Comparison of ENCODE assay signal across 20 mouse cellular contexts in genomic region chr5:28046966-28047365, GRCm38 (mm10).
"Had no signal": no experiment of that assay in that cellular context is flagged by ENCODE, and none has a peak within 500 bp of the region (broad histone marks: within the 10 kb centered on the region; RNA-seq: fewer than 3 reads in every experiment).

No protein-coding gene starts in this region.

- H3K9me3 ChIP-seq: intestine, embryonic 15.5 days; liver, embryonic 13.5 days; midbrain, embryonic 15.5 days; neural tube, embryonic 15.5 days had no signal

- H3K4me2 ChIP-seq: intestine, embryonic 15.5 days; kidney, embryonic 15.5 days; liver, embryonic 13.5 days; lung, embryonic 14.5 days; midbrain, embryonic 12.5 days; midbrain, embryonic 15.5 days; neural tube, embryonic 12.5 days; neural tube, embryonic 15.5 days had no signal

- H3K4me1 ChIP-seq: kidney, embryonic 15.5 days; midbrain, embryonic 12.5 days; midbrain, embryonic 15.5 days; neural tube, embryonic 12.5 days; neural tube, embryonic 15.5 days had no signal

- ATAC-seq: intestine, embryonic 15.5 days; lung, postnatal 0 days; midbrain, embryonic 15.5 days had no signal

- H3K4me3 ChIP-seq: intestine, embryonic 15.5 days; kidney, embryonic 15.5 days; left cerebral cortex, adult 2 months; liver, embryonic 13.5 days; midbrain, embryonic 12.5 days; midbrain, embryonic 15.5 days; neural tube, embryonic 12.5 days; neural tube, embryonic 15.5 days had no signal

- DNase-seq: kidney, adult 2 months; kidney, postnatal 10 days; kidney, postnatal 36 days; layer of hippocampus, postnatal 36 days; liver, embryonic 13.5 days; lung, embryonic 14.5 days; right cerebral cortex, adult 18-20 months; right cerebral cortex, postnatal 14 days; right cerebral cortex, postnatal 4 days; thymus, adult 18-20 months; thymus, postnatal 36 days had no signal

- H3K27me3 ChIP-seq: intestine, embryonic 15.5 days; kidney, embryonic 15.5 days; midbrain, embryonic 12.5 days; midbrain, embryonic 15.5 days; neural tube, embryonic 12.5 days; neural tube, embryonic 15.5 days had no signal

- H3K36me3 ChIP-seq: intestine, embryonic 15.5 days; kidney, embryonic 15.5 days; liver, embryonic 13.5 days; midbrain, embryonic 12.5 days; midbrain, embryonic 15.5 days; neural tube, embryonic 12.5 days; neural tube, embryonic 15.5 days had no signal

- H3K27ac ChIP-seq: intestine, embryonic 15.5 days; kidney, embryonic 15.5 days; left cerebral cortex, adult 2 months; liver, embryonic 13.5 days; macrophage; midbrain, embryonic 12.5 days; midbrain, embryonic 15.5 days; neural tube, embryonic 12.5 days; neural tube, embryonic 15.5 days had no signal

- H3K9ac ChIP-seq: intestine, embryonic 15.5 days; kidney, embryonic 15.5 days; liver, embryonic 13.5 days; lung, embryonic 14.5 days; midbrain, embryonic 12.5 days; midbrain, embryonic 15.5 days; neural tube, embryonic 12.5 days; neural tube, embryonic 15.5 days had no signal
